Mouse (Mus musculus) monocyte, adult 5-6 weeks (primary cell): ENCODE data around the gene Fgfr2. TPM values are rescaled to one million over a fixed set of nuclear protein-coding genes. Genes with fewer than 3 reads are reported as not detected.

ENCODE experiments used
- ATAC-seq: fragments of 153-309, 156-312 bp; replicated peaks from 2 replicates; pipeline ENCODE4 v1.8.0; 2017; ENCODE audit warnings: mild to moderate bottlenecking; ENCODE audit not compliant: low TSS enrichment, insufficient number of reproducible peaks, severe bottlenecking, poor library complexity, low FRiP score
- total RNA-seq: library from RNA; stranded (forward); fragments of 200-1000, 200-491, 200-594 nt; gene quantifications from 3 replicates; pipeline ENCODE4 v1.2.3, GENCODE M21; 2017

The Fgfr2 gene
- total RNA-seq, 1 experiment from 2014 or later: not detected

GRCm38 (mm10) chr7:132884031-132884430, 239.1 kb downstream of the Fgfr2 start:
- no peak for ATAC-seq

- ATAC-seq: 0 out of 2 replicates have a peak, but pooled peaks have one; percentile 56
These were observed 240.8 kb downstream of the Fgfr2 start for GRCm38 (mm10) chr7:132882343-132882742.

GRCm38 (mm10) chr7:132880276-132880675, 242.9 kb downstream of the Fgfr2 start:
- ATAC-seq: no peak

GRCm38 (mm10) chr7:132875391-132876086, 247.6 kb downstream of the Fgfr2 start:
- ATAC-seq: no peak

- ATAC-seq: no peak
These were observed 250.1 kb downstream of the Fgfr2 start for GRCm38 (mm10) chr7:132873043-132873442.

GRCm38 (mm10) chr7:132866316-132866715, 256.8 kb downstream of the Fgfr2 start:
- ATAC-seq: no peak

GRCm38 (mm10) chr7:132859042-132859958, 263.9 kb downstream of the Fgfr2 start, which contains the start of gene Abraxas2:
Gene Abraxas2 (plus strand): TSS chr7:132859225.
- peak; percentile 98 for ATAC-seq

GRCm38 (mm10) chr7:132858043-132858608, 265.0 kb downstream of the Fgfr2 start:
- ATAC-seq: no peak

GRCm38 (mm10) chr7:132856083-132856482, 267.1 kb downstream of the Fgfr2 start:
- ATAC-seq: no peak

- no peak for ATAC-seq
These were observed 269.2 kb downstream of the Fgfr2 start for GRCm38 (mm10) chr7:132853946-132854345.

GRCm38 (mm10) chr7:132853361-132853760, 269.8 kb downstream of the Fgfr2 start:
- ATAC-seq: no peak

- peak; percentile 94 for ATAC-seq
These were observed 270.8 kb downstream of the Fgfr2 start, which contains the start of gene Eef1akmt2 for GRCm38 (mm10) chr7:132852173-132852844. Gene Eef1akmt2 (minus strand): TSS chr7:132852673.

- ATAC-seq: no peak
These were observed 280.0 kb downstream of the Fgfr2 start for GRCm38 (mm10) chr7:132843152-132843551.

- ATAC-seq: no peak
These were observed 280.7 kb downstream of the Fgfr2 start for GRCm38 (mm10) chr7:132842455-132842854.

- ATAC-seq: no peak
These were observed 281.9 kb downstream of the Fgfr2 start for GRCm38 (mm10) chr7:132841287-132841686.

- ATAC-seq: no peak
These were observed 292.2 kb downstream of the Fgfr2 start for GRCm38 (mm10) chr7:132830955-132831354.

GRCm38 (mm10) chr7:132824346-132825022, 298.7 kb downstream of the Fgfr2 start:
- no peak for ATAC-seq

GRCm38 (mm10) chr7:132823832-132824231, 299.3 kb downstream of the Fgfr2 start:
- no peak for ATAC-seq
